Mouse (Mus musculus): Measurements from ENCODE around the gene Pth. TPM values are rescaled to one million over a fixed set of nuclear protein-coding genes. Genes with fewer than 3 reads are reported as not detected.

The Pth gene
- 1.0 TPM in 1 of 2 replicates, not detected in the other for polyA plus RNA-seq (2016; fragmentation: Nextera tagmentation; extraction: Ambion mirVana)

GRCm38 (mm10) chr7:113388470-113388869 lies at the start of gene Pth:
TSS of gene Pth (minus strand) at chr7:113388570.
- WGBS: 86% methylated on average over 2 of the region's 2 CpGs

GRCm38 (mm10) chr7:113436312-113436711 lies 47.9 kb upstream of the Pth start:
- Histone ChIP-seq H3K36me3 (no peaks in the 10 kb centered on the region), H3K9ac (no peak overlapping the region), H3K27ac (no peak overlapping the region), H3K4me2 (replicated peaks) (no peak overlapping the region), H3K4me3 (no peak overlapping the region), H3K27me3 (no peaks in the 10 kb centered on the region), H3K4me1 (no peaks in the 10 kb centered on the region), H3K9me3 (no peaks in the 10 kb centered on the region)
- ATAC-seq (ENCODE audit: insufficient number of reproducible peaks, insufficient read depth, low FRiP score, low TSS enrichment): no peak
- WGBS: 83% methylated on average over 10 of the region's 10 CpGs

More at GRCm38 (mm10) chr7:113388470-113388869, at the start of gene Pth:
- Histone ChIP-seq H3K4me3 (no peak within 1 kb of the TSS), H3K9me3 (no peaks in the 10 kb centered on the region), H3K4me2 (replicated peaks) (no peak within 1 kb of the TSS), H3K36me3 (no peaks in the 10 kb centered on the region), H3K9ac (no peak within 1 kb of the TSS), H3K27me3 (no peaks in the 10 kb centered on the region), H3K27ac (no peak within 1 kb of the TSS), H3K4me1 (no peaks in the 10 kb centered on the region)
- ATAC-seq (ENCODE audit: insufficient number of reproducible peaks, insufficient read depth, low FRiP score, low TSS enrichment): no peak

- Histone ChIP-seq H3K4me2 (replicated peaks) (no peak overlapping the region), H3K36me3 (no peaks in the 10 kb centered on the region), H3K27ac (no peak overlapping the region), H3K4me3 (no peak overlapping the region), H3K9ac (no peak overlapping the region), H3K27me3 (no peaks in the 10 kb centered on the region), H3K9me3 (no peaks in the 10 kb centered on the region), H3K4me1 (no peaks in the 10 kb centered on the region)
- no peak for ATAC-seq (ENCODE audit: insufficient number of reproducible peaks, insufficient read depth, low FRiP score, low TSS enrichment)
- WGBS: 26% methylated on average over 4 of the region's 4 CpGs
Measured at GRCm38 (mm10) chr7:113434286-113434685, 45.9 kb upstream of the Pth start.

- WGBS: 84% methylated on average over 3 of the region's 3 CpGs
Measured at GRCm38 (mm10) chr7:113433451-113433850, 45.1 kb upstream of the Pth start.

GRCm38 (mm10) chr7:113432891-113433290 lies 44.5 kb upstream of the Pth start:
- Histone ChIP-seq H3K36me3 (no peaks in the 10 kb centered on the region), H3K4me2 (replicated peaks) (no peak overlapping the region), H3K27me3 (no peaks in the 10 kb centered on the region), H3K4me1 (no peaks in the 10 kb centered on the region), H3K9me3 (no peaks in the 10 kb centered on the region), H3K4me3 (no peak overlapping the region), H3K9ac (no peak overlapping the region), H3K27ac (no peak overlapping the region)
- ATAC-seq (ENCODE audit: insufficient number of reproducible peaks, insufficient read depth, low FRiP score, low TSS enrichment): no peak
- 86% methylated on average over 4 of the region's 4 CpGs for WGBS

More at GRCm38 (mm10) chr7:113433451-113433850, 45.1 kb upstream of the Pth start:
- no peak for ATAC-seq (ENCODE audit: insufficient number of reproducible peaks, insufficient read depth, low FRiP score, low TSS enrichment)
- no peaks in the 10 kb centered on the region for H3K9me3 ChIP-seq
- no peak overlapping the region for H3K4me2 ChIP-seq (replicated peaks)
- no peaks in the 10 kb centered on the region for H3K36me3 ChIP-seq
- H3K27ac ChIP-seq: no peak overlapping the region
- no peak overlapping the region for H3K4me3 ChIP-seq
- no peaks in the 10 kb centered on the region for H3K4me1 ChIP-seq
- H3K9ac ChIP-seq: no peak overlapping the region
- no peaks in the 10 kb centered on the region for H3K27me3 ChIP-seq

GRCm38 (mm10) chr7:113420771-113421170 lies 32.4 kb upstream of the Pth start:
- Histone ChIP-seq H3K9ac (no peak overlapping the region), H3K4me3 (no peak overlapping the region), H3K27me3 (no peaks in the 10 kb centered on the region), H3K9me3 (no peaks in the 10 kb centered on the region), H3K4me1 (no peaks in the 10 kb centered on the region), H3K27ac (no peak overlapping the region), H3K36me3 (no peaks in the 10 kb centered on the region), H3K4me2 (replicated peaks) (no peak overlapping the region)
- no peak for ATAC-seq (ENCODE audit: insufficient number of reproducible peaks, insufficient read depth, low FRiP score, low TSS enrichment)
- WGBS: 90% methylated on average over 1 of the region's 1 CpGs

GRCm38 (mm10) chr7:113419070-113419782 lies 30.9 kb upstream of the Pth start:
- Histone ChIP-seq H3K36me3 (no peaks in the 10 kb centered on the region), H3K27ac (no peak overlapping the region), H3K9ac (no peak overlapping the region), H3K9me3 (no peaks in the 10 kb centered on the region), H3K4me1 (no peaks in the 10 kb centered on the region), H3K4me2 (replicated peaks) (no peak overlapping the region), H3K27me3 (no peaks in the 10 kb centered on the region), H3K4me3 (no peak overlapping the region)
- WGBS: 26% methylated on average over 4 of the region's 4 CpGs
- ATAC-seq (ENCODE audit: insufficient number of reproducible peaks, insufficient read depth, low FRiP score, low TSS enrichment): no peak

GRCm38 (mm10) chr7:113416536-113416935 lies 28.2 kb upstream of the Pth start:
- WGBS: 88% methylated on average over 1 of the region's 1 CpGs
- no peak overlapping the region for H3K27ac ChIP-seq
- H3K27me3 ChIP-seq: no peaks in the 10 kb centered on the region
- no peaks in the 10 kb centered on the region for H3K36me3 ChIP-seq
- no peak overlapping the region for H3K4me2 ChIP-seq (replicated peaks)
- no peak for ATAC-seq (ENCODE audit: insufficient number of reproducible peaks, insufficient read depth, low FRiP score, low TSS enrichment)
- H3K4me1 ChIP-seq: no peaks in the 10 kb centered on the region
- no peak overlapping the region for H3K4me3 ChIP-seq
- no peaks in the 10 kb centered on the region for H3K9me3 ChIP-seq
- no peak overlapping the region for H3K9ac ChIP-seq

GRCm38 (mm10) chr7:113415256-113415655 lies 26.9 kb upstream of the Pth start:
- ATAC-seq (ENCODE audit: insufficient number of reproducible peaks, insufficient read depth, low FRiP score, low TSS enrichment): no peak
- WGBS: 89% methylated on average over 3 of the region's 3 CpGs
- H3K9ac ChIP-seq: no peak overlapping the region

GRCm38 (mm10) chr7:113408712-113409111 lies 20.3 kb upstream of the Pth start:
- Histone ChIP-seq H3K4me1 (no peaks in the 10 kb centered on the region), H3K27ac (no peak overlapping the region), H3K4me2 (replicated peaks) (no peak overlapping the region), H3K9me3 (no peaks in the 10 kb centered on the region), H3K27me3 (no peaks in the 10 kb centered on the region), H3K36me3 (no peaks in the 10 kb centered on the region), H3K9ac (no peak overlapping the region), H3K4me3 (no peak overlapping the region)
- WGBS: 53% methylated on average over 5 of the region's 5 CpGs
- no peak for ATAC-seq (ENCODE audit: insufficient number of reproducible peaks, insufficient read depth, low FRiP score, low TSS enrichment)

More at GRCm38 (mm10) chr7:113415256-113415655, 26.9 kb upstream of the Pth start:
- no peak overlapping the region for H3K27ac ChIP-seq
- no peak overlapping the region for H3K4me3 ChIP-seq
- H3K36me3 ChIP-seq: no peaks in the 10 kb centered on the region
- no peak overlapping the region for H3K4me2 ChIP-seq (replicated peaks)
- H3K27me3 ChIP-seq: no peaks in the 10 kb centered on the region
- H3K9me3 ChIP-seq: no peaks in the 10 kb centered on the region
- H3K4me1 ChIP-seq: no peaks in the 10 kb centered on the region

GRCm38 (mm10) chr7:113398083-113398482 lies 9.7 kb upstream of the Pth start:
- ATAC-seq (ENCODE audit: insufficient number of reproducible peaks, insufficient read depth, low FRiP score, low TSS enrichment): no peak

GRCm38 (mm10) chr7:113396661-113397060 lies 8.3 kb upstream of the Pth start:
- no peak overlapping the region for H3K27ac ChIP-seq
- H3K36me3 ChIP-seq: no peaks in the 10 kb centered on the region
- no peaks in the 10 kb centered on the region for H3K4me1 ChIP-seq
- H3K4me2 ChIP-seq (replicated peaks): no peak overlapping the region
- H3K4me3 ChIP-seq: no peak overlapping the region
- WGBS: 89% methylated on average over 4 of the region's 4 CpGs
- no peaks in the 10 kb centered on the region for H3K9me3 ChIP-seq
- no peaks in the 10 kb centered on the region for H3K27me3 ChIP-seq
- no peak for ATAC-seq (ENCODE audit: insufficient number of reproducible peaks, insufficient read depth, low FRiP score, low TSS enrichment)
- H3K9ac ChIP-seq: no peak overlapping the region

More at GRCm38 (mm10) chr7:113398083-113398482, 9.7 kb upstream of the Pth start:
- no peaks in the 10 kb centered on the region for H3K36me3 ChIP-seq
- H3K9ac ChIP-seq: no peak overlapping the region
- H3K4me1 ChIP-seq: no peaks in the 10 kb centered on the region
- H3K9me3 ChIP-seq: no peaks in the 10 kb centered on the region
- H3K4me2 ChIP-seq (replicated peaks): no peak overlapping the region
- H3K27ac ChIP-seq: no peak overlapping the region
- H3K4me3 ChIP-seq: no peak overlapping the region
- no peaks in the 10 kb centered on the region for H3K27me3 ChIP-seq

Data from embryonic facial prominence, embryonic 12.5 days (tissue).